Mouse (Mus musculus) embryonic fibroblast, embryonic 13.5 days (primary cell): ENCODE measurements at regions not wholly inside any gene's neighbourhood (a gene's known extent, or its start where the extent isn't known, plus 50 kb on each side); places are given as distances from the start of the nearest gene placed in this dataset.

Source experiments
- H3K27ac ChIP-seq: 2 replicates; pipeline ENCODE4 v1.5.1; 2012; ENCODE audit warnings: low read length, control low read depth, inconsistent platforms; ENCODE audit not compliant: insufficient read depth
- H3K4me1 ChIP-seq: 2 replicates; pipeline ENCODE4 v1.6.1; 2011; ENCODE audit warnings: low read length; ENCODE audit not compliant: control insufficient read depth, insufficient read depth
- H3K4me3 ChIP-seq: 2 replicates; pipeline ENCODE4 v1.5.1; 2011; ENCODE audit warnings: mild to moderate bottlenecking, control low read depth, low read length; ENCODE audit not compliant: insufficient read depth
- CTCF ChIP-seq: IDR thresholded peaks from 2 replicates; pipeline ENCODE4 v1.5.1; 2011; ENCODE audit warnings: mild to moderate bottlenecking, control low read depth, low read length, moderate library complexity, borderline replicate concordance; ENCODE audit not compliant: insufficient read depth
- POLR2A ChIP-seq: IDR thresholded peaks from 2 replicates; pipeline ENCODE4 v1.6.1; 2011; ENCODE audit warnings: low read depth, mild to moderate bottlenecking, control low read depth, low read length, moderate library complexity

DNA sequence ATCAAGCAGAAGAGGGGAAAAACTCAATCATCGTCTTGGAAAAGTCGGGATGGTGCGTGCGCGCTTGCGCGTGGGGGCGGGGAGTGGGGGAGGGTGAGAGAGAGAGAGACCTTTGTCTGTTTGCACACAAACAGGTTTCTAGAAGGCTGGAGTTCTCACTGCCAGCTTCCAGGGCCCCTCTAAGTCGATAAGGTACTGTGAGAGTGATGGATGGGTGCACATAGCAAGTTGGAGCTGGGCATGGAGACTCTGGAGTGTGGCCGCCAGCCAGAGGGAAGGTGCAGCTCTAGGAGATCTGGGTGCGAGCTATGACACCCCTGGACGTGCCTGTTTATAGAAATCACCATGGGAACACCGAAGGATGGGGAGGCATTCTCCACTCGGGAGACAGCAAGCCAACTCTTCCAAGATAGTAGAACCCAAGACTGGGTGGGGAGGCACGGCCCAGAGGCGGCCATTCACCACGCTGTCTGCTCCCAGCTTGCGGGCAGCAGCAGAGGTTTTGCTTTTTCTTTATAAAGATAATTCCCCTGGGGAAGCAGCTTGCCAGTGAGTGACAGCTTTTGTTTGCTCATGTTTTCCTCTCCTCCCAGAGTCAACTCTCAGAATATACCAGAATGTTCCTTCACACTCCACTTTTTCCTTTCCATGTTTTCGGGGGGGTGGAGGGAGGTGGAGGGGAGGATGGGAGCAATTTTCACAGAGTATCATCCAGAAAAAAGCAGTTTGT is 128.0 kb upstream of the Zfp703 start:
- 0 out of 2 replicates have a peak, but pooled peaks cover 2% of the 10 kb centered on the region for H3K4me1 ChIP-seq
- no peak overlapping the region for H3K4me3 ChIP-seq
- TF ChIP-seq CTCF (no peak), POLR2A (no peak)
- H3K27ac ChIP-seq: no peak overlapping the region

GRCm38 (mm10) chr8:26851871-26852800 is 125.0 kb upstream of the Zfp703 start:
- no peak overlapping the region for H3K27ac ChIP-seq
- TF ChIP-seq CTCF (no peak), POLR2A (no peak)
- H3K4me3 ChIP-seq: no peak overlapping the region
- H3K4me1 ChIP-seq: 0 out of 2 replicates have a peak, but pooled peaks cover 2% of the 10 kb centered on the region

GRCm38 (mm10) chr8:26852921-26853320 is 124.2 kb upstream of the Zfp703 start:
- no peak overlapping the region for H3K27ac ChIP-seq
- TF ChIP-seq POLR2A (no peak), CTCF (no peak)
- 0 out of 2 replicates have a peak, but pooled peaks cover 2% of the 10 kb centered on the region for H3K4me1 ChIP-seq

DNA sequence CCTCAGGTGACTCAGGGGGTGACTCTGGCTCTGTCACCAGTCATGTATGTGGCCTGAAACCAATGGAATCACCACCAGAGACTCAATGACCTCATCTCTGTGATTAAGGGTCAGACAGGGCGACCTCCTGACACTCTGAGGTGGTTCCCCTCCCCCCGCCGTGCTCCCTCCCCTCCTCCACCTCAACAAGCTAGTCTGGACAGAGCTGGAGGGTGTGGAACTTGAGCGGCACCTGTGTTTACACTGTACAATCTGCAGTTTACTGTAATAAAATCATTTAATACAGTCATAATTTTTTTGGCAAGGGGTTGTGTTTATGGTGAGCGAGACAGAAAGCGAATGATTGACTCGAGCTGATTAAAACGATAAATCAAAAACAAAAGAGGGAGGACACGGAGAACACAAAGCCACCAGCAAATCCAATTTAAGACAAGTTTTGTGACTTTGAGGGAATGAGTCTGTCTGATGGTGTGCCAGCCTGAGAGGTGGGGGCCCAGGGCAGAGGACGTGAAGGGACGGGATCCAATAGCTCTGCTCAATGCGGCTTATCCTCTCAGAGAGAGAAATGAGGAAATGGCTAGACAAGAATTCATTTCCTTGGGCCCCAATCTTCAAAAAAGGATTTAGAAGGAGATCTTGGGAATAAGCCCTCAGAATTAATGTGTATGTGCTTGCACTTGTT is 122.4 kb upstream of the Zfp703 start:
- H3K4me1 ChIP-seq: no peaks in the 10 kb centered on the region
- no peak overlapping the region for H3K27ac ChIP-seq
- no peak for TF ChIP-seq POLR2A
- TF ChIP-seq CTCF: no peak
- H3K4me3 ChIP-seq: no peak overlapping the region

More at GRCm38 (mm10) chr8:26852921-26853320, 124.2 kb upstream of the Zfp703 start:
- no peak overlapping the region for H3K4me3 ChIP-seq

DNA sequence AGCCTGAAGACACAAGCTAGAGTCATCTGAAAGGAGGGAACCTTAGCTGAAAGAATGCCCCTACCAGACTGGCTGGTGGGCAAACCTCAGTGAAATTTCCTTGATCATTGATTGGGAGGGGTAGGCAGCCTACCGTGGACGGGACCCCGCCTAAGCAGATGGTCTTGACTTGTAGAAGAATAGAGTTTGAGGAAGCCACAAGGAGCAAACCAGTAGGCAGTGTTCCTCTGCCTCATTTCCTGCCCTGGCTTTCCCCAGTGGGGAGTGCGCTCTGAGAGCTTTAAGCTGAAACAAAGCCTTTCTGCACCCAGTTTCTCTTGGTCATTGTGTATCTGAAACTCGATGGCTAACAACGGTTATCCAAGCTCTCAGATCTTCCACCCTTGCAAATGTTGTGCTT is 121.9 kb upstream of the Zfp703 start:
- no peak overlapping the region for H3K27ac ChIP-seq
- H3K4me1 ChIP-seq: no peaks in the 10 kb centered on the region
- no peak overlapping the region for H3K4me3 ChIP-seq
- TF ChIP-seq CTCF (no peak), POLR2A (no peak)

DNA sequence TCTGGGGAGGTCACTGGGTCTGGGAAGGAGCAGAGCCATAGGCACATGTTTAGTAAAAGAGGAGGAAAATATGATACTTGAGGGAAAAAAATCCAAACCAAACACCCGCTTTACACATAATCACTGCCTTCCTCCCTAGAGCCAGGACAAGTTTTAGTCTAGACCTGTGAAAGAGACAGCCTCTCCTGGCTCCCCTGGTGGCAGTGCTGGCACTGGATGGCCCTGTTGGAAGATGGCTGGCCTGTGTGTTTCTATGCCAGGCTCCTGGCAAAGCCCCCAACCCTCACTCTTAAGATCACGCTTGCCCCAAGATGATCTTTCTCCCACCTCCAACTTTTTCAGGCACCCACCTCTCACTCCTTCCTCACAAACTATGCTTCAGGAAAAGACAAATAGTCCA is 112.6 kb upstream of the Zfp703 start:
- Histone ChIP-seq H3K27ac (no peak overlapping the region), H3K4me3 (no peak overlapping the region), H3K4me1 (0 out of 2 replicates have a peak, but pooled peaks cover 4% of the 10 kb centered on the region)
- TF ChIP-seq POLR2A: no peak
- no peak for TF ChIP-seq CTCF

GRCm38 (mm10) chr8:26864971-26865370 is 112.2 kb upstream of the Zfp703 start:
- TF ChIP-seq CTCF (no peak), POLR2A (no peak)
- Histone ChIP-seq H3K4me1 (0 out of 2 replicates have a peak, but pooled peaks cover 4% of the 10 kb centered on the region), H3K27ac (no peak overlapping the region), H3K4me3 (no peak overlapping the region)

DNA sequence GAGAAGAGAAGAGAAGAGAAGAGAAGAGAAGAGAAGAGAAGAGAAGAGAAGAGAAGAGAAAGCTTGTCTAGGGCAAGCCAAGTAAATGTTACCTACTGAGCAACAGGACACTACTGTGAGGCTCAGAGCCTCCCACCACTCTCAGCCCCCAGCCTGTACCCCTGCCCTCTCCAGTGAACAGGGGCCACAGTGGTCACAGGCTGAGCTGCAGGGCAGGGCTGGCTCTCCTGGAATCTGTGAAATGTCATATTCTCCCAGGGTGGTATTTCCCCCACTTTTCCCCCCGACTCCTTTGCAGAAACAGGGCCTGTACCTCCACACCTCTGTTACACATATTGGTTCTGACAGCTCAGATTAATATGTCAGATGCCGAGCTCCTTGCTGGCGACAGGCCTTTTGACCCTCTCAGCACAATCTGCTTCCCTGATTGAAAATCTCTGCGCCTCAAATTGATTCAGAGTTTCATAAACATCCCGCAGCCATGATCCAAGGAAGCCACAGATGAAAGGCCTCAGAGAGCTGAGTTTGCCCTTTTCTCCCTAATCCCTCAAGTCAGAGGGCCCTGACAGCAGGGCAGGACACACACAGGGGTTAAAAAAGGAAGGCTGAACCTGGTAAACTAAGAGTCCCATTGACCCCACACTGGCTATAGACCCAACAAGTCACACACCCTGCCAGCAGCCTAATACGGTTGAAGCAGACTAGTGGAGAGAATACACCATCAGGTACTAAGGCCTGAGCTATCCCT is 108.8 kb upstream of the Zfp703 start:
- Histone ChIP-seq H3K4me3 (no peak overlapping the region), H3K4me1 (0 out of 2 replicates have a peak, but pooled peaks cover 4% of the 10 kb centered on the region), H3K27ac (no peak overlapping the region)
- TF ChIP-seq POLR2A: no peak
- TF ChIP-seq CTCF: no peak

- no peak overlapping the region for H3K27ac ChIP-seq
- TF ChIP-seq POLR2A (no peak), CTCF (no peak)
- H3K4me1 ChIP-seq: 0 out of 2 replicates have a peak, but pooled peaks cover 4% of the 10 kb centered on the region
- H3K4me3 ChIP-seq: no peak overlapping the region
Measured at GRCm38 (mm10) chr8:26868849-26869110, 108.3 kb upstream of the Zfp703 start.
